Mouse (Mus musculus) heart, adult 2 months (tissue): ENCODE measurements around the gene Prelid3b.

Source experiments
- CTCF ChIP-seq: fragments of 200-600 bp; IDR thresholded peaks from 2 replicates; pipeline ENCODE4 v1.8.1; 2022; ENCODE audit warnings: antibody characterized with exemption, mild to moderate bottlenecking, moderate library complexity
- POLR2A ChIP-seq: fragments of 200-500 bp; IDR thresholded peaks from 2 replicates; pipeline ENCODE4 v1.6.1; 2011; ENCODE audit warnings: mild to moderate bottlenecking, low read depth, low read length, control low read depth; ENCODE audit not compliant: insufficient read depth

DNA sequence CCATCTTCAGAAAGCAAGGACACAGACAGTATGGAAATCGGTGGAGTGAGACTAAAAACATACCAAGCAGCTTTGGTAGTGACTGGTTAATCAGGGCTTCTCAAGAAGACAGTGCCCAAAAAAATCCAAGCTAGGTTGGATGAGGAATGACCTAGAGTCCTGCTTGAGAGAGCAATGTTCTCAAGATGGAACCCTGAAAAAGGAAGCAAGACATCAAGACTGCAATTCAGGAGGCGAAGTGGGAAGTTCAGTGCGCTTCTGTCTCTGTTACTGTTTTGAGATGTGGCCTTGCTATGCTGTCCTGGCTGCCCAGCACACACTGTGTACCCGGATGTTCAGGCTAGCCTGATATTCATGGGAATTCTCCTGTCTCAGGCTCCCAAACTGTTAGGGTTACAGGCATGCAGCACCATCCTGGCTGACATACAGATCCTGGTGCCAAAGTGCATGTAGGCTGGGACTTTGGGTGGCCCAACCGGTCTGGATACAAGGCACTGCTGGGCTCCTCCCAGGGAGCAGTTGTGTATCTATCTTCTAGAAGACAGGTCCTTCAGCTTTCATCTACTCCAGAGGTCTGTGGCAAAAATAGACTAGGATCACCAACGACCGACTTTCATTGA, 2.0 kb downstream of the Prelid3b start:
- no peak for TF ChIP-seq CTCF
- no peak for TF ChIP-seq POLR2A
